Mouse (Mus musculus) ES-Bruce4 (cell line): ENCODE measurements around the gene Notch1. TPM values are rescaled to one million over a fixed set of nuclear protein-coding genes. Genes with fewer than 3 reads are reported as not detected.
A peak's percentile ranks its signal among the peaks of the same experiment; 100 is the strongest.

Experiments used
- H3K27ac ChIP-seq: 2 replicates; pipeline ENCODE4 v1.5.1; 2012; ENCODE audit warnings: low read length, inconsistent platforms; ENCODE audit not compliant: insufficient read depth
- H3K27me3 ChIP-seq: 2 replicates; pipeline ENCODE4 v1.6.1; 2012; ENCODE audit warnings: mild to moderate bottlenecking, low read length, inconsistent platforms; ENCODE audit not compliant: control insufficient read depth, poor library complexity, insufficient read depth, severe bottlenecking
- H3K36me3 ChIP-seq: 2 replicates; pipeline ENCODE4 v1.6.1; 2012; ENCODE audit warnings: inconsistent platforms, mild to moderate bottlenecking, low read length, moderate library complexity; ENCODE audit not compliant: control insufficient read depth, poor library complexity, insufficient read depth, severe bottlenecking
- H3K4me1 ChIP-seq: one replicate; pipeline ENCODE4 v1.8.1; 2011; ENCODE audit warnings: low read length; ENCODE audit not compliant: control insufficient read depth, insufficient read depth
- H3K4me3 ChIP-seq: 2 replicates; pipeline ENCODE4 v1.5.1; 2011; ENCODE audit warnings: low read depth, mild to moderate bottlenecking, low read length
- H3K9ac ChIP-seq: 2 replicates; pipeline ENCODE4 v1.6.1; 2012; ENCODE audit warnings: low read depth, mild to moderate bottlenecking, inconsistent platforms; ENCODE audit not compliant: poor library complexity, severe bottlenecking
- H3K9me3 ChIP-seq: replicated peaks from 2 replicates; pipeline ENCODE4 v1.6.1; 2012; ENCODE audit warnings: mild to moderate bottlenecking, low read length, inconsistent platforms; ENCODE audit not compliant: control insufficient read depth, poor library complexity, insufficient read depth, severe bottlenecking
- CTCF ChIP-seq: IDR thresholded peaks from one replicate; pipeline ENCODE4 v1.8.1; 2011; ENCODE audit warnings: low read depth, low read length
- EP300 ChIP-seq: IDR thresholded peaks from 2 replicates; pipeline ENCODE4 v1.6.1; 2011; ENCODE audit warnings: low read depth, low read length; ENCODE audit not compliant: insufficient read depth
- POLR2A ChIP-seq: IDR thresholded peaks from one replicate; pipeline ENCODE4 v1.8.1; 2011; ENCODE audit warnings: low read length; ENCODE audit not compliant: insufficient read depth
- polyA plus RNA-seq: library from polyadenylated mRNA; stranded (reverse); fragments of >200 nt; gene quantifications from 2 replicates; pipeline ENCODE4 v1.2.4, GENCODE M21; 2011; ENCODE audit warnings: low read depth; ENCODE audit not compliant: missing spikeins, insufficient read depth, insufficient read length

Gene Notch1
- polyA plus RNA-seq, 1 experiment, result 31.9 TPM

GRCm38 (mm10) chr2:26504772-26505480 is 11.5 kb downstream of the Notch1 start:
- TF ChIP-seq EP300 (no peak), CTCF (no peak), POLR2A (no peak)
- H3K4me1 ChIP-seq, result peaks cover 14% of the 10 kb centered on the region
- H3K9me3 ChIP-seq, result no peaks in the 10 kb centered on the region
- H3K27ac ChIP-seq, result 0 out of 2 replicates have a peak overlapping the region, but pooled peaks have one; percentile 84
- H3K36me3 ChIP-seq, result no peaks in the 10 kb centered on the region
- no peaks in the 10 kb centered on the region for H3K27me3 ChIP-seq
- H3K4me3 ChIP-seq, result peak overlapping the region; percentile 74
- H3K9ac ChIP-seq, result peak overlapping the region; percentile 73

- peak overlapping the region; percentile 84 for H3K27ac ChIP-seq
- H3K27me3 ChIP-seq, result no peaks in the 10 kb centered on the region
- TF ChIP-seq CTCF (no peak), EP300 (peak; percentile 67; the same call in 1 of the 2 replicates), POLR2A (no peak)
- no peaks in the 10 kb centered on the region for H3K36me3 ChIP-seq
- H3K9ac ChIP-seq, result peak overlapping the region; percentile 73
- H3K9me3 ChIP-seq, result no peaks in the 10 kb centered on the region
- H3K4me1 ChIP-seq, result peaks cover 14% of the 10 kb centered on the region
- peak overlapping the region; percentile 76 for H3K4me3 ChIP-seq
Measured at GRCm38 (mm10) chr2:26503661-26504575, 12.5 kb downstream of the Notch1 start.

GRCm38 (mm10) chr2:26502863-26503631 is 13.4 kb downstream of the Notch1 start:
- Histone ChIP-seq H3K4me3 (peak overlapping the region; percentile 76), H3K36me3 (no peaks in the 10 kb centered on the region), H3K9ac (peak overlapping the region; percentile 73), H3K4me1 (peaks cover 14% of the 10 kb centered on the region), H3K27ac (no peak overlapping the region), H3K27me3 (no peaks in the 10 kb centered on the region), H3K9me3 (no peaks in the 10 kb centered on the region)
- TF ChIP-seq EP300 (no peak), CTCF (no peak), POLR2A (no peak)

- H3K9me3 ChIP-seq, result no peaks in the 10 kb centered on the region
- H3K4me1 ChIP-seq, result peaks cover 14% of the 10 kb centered on the region
- peak overlapping the region; percentile 73 for H3K9ac ChIP-seq
- H3K4me3 ChIP-seq, result peak overlapping the region; percentile 76
- H3K27ac ChIP-seq, result no peak overlapping the region
- H3K27me3 ChIP-seq, result no peaks in the 10 kb centered on the region
- TF ChIP-seq EP300, result peak; percentile 63
- TF ChIP-seq POLR2A, result no peak
- no peak for TF ChIP-seq CTCF
- no peaks in the 10 kb centered on the region for H3K36me3 ChIP-seq
Measured at GRCm38 (mm10) chr2:26502299-26502862, 14.1 kb downstream of the Notch1 start.

GRCm38 (mm10) chr2:26501651-26502141 is 14.8 kb downstream of the Notch1 start:
- Histone ChIP-seq H3K9me3 (no peaks in the 10 kb centered on the region), H3K9ac (0 out of 2 replicates have a peak overlapping the region, but pooled peaks have one; percentile 73), H3K27me3 (no peaks in the 10 kb centered on the region), H3K27ac (no peak overlapping the region), H3K4me1 (peaks cover 12% of the 10 kb centered on the region), H3K36me3 (no peaks in the 10 kb centered on the region), H3K4me3 (peak overlapping the region; percentile 66)
- TF ChIP-seq CTCF (no peak), POLR2A (no peak), EP300 (peak; percentile 92)
